Mouse (Mus musculus) kidney, embryonic 16.5 days (tissue): ENCODE results near the gene Irak1. TPM values are rescaled to one million over a fixed set of nuclear protein-coding genes. Genes with fewer than 3 reads are reported as not detected.
A peak's percentile ranks its signal among the peaks of the same experiment; 100 is the strongest.

ENCODE experiments used
- ATAC-seq: fragments of 200-750 bp; cut with Nextera tagmentation; 2 replicates; pipeline ENCODE4 v1.8.0; 2017; ENCODE audit warnings: moderate TSS enrichment; ENCODE audit not compliant: low FRiP score, low TSS enrichment
- H3K27ac ChIP-seq: fragments of 300-500 bp; sonication (generic); 2 replicates; pipeline ENCODE4 v1.5.1; 2014; ENCODE audit warnings: low read length
- H3K27me3 ChIP-seq: fragments of 300-500 bp; sonication (generic); 2 replicates; pipeline ENCODE4 v1.6.1; 2014; ENCODE audit warnings: low read length, control low read depth, mixed read lengths; ENCODE audit not compliant: insufficient read depth
- H3K36me3 ChIP-seq: fragments of 300-500 bp; sonication (generic); 2 replicates; pipeline ENCODE4 v1.6.1; 2014; ENCODE audit warnings: low read length, control low read depth, mixed read lengths; ENCODE audit not compliant: insufficient read depth
- H3K4me1 ChIP-seq: fragments of 300-500 bp; sonication (generic); 2 replicates; pipeline ENCODE4 v1.6.1; 2014; ENCODE audit warnings: low read length, control low read depth, mixed read lengths; ENCODE audit not compliant: insufficient read depth
- H3K4me2 ChIP-seq: fragments of 300-500 bp; sonication (generic); replicated peaks from 2 replicates; pipeline ENCODE4 v1.6.1; 2014; ENCODE audit warnings: low read depth, low read length
- H3K4me3 ChIP-seq: fragments of 300-500 bp; sonication (generic); 2 replicates; pipeline ENCODE4 v1.5.1; 2014; ENCODE audit warnings: mild to moderate bottlenecking, low read length
- H3K9ac ChIP-seq: fragments of 300-500 bp; sonication (generic); replicated peaks from 2 replicates; pipeline ENCODE4 v1.6.1; 2014; ENCODE audit warnings: low read length
- H3K9me3 ChIP-seq: fragments of 300-500 bp; sonication (generic); 2 replicates; pipeline ENCODE4 v1.6.1; 2016; ENCODE audit warnings: low read length, control low read depth
- WGBS: fragments of 180-500 bp; shearing (Covaris S2); extraction: QIAGEN DNeasy Blood & Tissue Kit; methylation state at CpG from one replicate; pipeline ENCODE4 v1.1.7; 2014; 5-methylcytosine and 5-hydroxymethylcytosine counted together
- microRNA counts: library from miRNA; unstranded; fragments of <30 nt; microRNA quantifications from one replicate; lab custom pipeline; 2016
- microRNA-seq: library from miRNA; unstranded; fragments of <30 nt; microRNA quantifications from one replicate; pipeline ENCODE4, GENCODE M21; 2016
- polyA plus RNA-seq: library from polyadenylated mRNA; unstranded; fragments of >200 nt; fragmentation: Nextera tagmentation; extraction: Ambion mirVana; gene quantifications from 2 replicates; pipeline ENCODE4 v1.2.1, GENCODE M21; 2015

The Irak1 gene
- polyA plus RNA-seq, 1 experiment from 2014 or later = 76.0 TPM

DNA sequence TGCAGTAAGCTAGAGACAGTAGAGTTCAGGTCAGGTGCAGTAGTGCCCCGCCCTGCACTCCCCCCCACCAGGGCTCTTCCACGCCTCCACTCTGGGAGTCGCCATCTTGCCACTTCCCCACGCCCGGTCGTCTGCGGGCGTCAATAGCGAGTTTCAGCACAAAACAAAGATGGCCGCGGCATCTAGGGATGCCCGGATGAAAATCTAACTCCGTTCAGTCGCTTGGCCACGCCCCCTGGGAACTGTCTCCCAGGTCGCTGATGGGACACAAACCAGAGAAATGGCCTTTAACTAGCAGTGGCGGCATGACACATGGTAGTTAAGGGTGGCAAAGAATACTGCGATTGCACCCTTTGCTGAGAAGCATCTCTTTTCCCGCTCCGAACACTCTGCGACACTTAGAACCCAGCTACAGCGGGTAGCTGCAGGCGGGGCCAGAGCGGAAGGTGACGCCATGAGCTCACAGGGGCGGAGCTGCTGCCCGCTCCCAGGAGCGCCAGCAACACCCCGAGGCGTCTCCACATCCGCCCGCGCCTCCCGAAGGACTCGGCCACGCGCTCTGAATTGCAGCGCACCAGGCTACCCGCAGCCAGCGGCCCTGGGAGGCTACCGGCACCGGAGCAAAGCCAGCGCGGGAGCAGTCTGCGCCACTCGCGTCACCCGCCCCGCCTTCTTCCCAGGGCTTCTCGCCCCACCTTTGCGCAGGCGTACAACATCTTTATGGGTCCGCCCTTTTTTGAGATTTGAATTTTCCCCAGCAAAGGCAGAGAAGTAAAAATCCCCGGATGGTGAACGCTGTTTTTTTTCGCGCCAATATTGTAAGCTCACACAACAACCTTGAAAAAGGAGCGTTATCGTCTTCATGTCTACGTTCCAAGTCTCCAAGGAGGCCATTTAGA is 56.3 kb downstream of the Irak1 start:
- H3K27ac ChIP-seq = peak overlapping the region; percentile 100
- H3K4me3 ChIP-seq = peak overlapping the region; percentile 82
- no peaks in the 10 kb centered on the region for H3K36me3 ChIP-seq
- no peaks in the 10 kb centered on the region; the same call in 1 of the 2 replicates for H3K27me3 ChIP-seq
- H3K4me2 ChIP-seq = peak overlapping the region; percentile 50
- no peaks in the 10 kb centered on the region for H3K9me3 ChIP-seq
- peaks cover 13% of the 10 kb centered on the region for H3K4me1 ChIP-seq
- WGBS = 19% methylated on average over 60 of the region's 60 CpGs
- peak overlapping the region; percentile 89 for H3K9ac ChIP-seq
- peak; percentile 89 for ATAC-seq

DNA sequence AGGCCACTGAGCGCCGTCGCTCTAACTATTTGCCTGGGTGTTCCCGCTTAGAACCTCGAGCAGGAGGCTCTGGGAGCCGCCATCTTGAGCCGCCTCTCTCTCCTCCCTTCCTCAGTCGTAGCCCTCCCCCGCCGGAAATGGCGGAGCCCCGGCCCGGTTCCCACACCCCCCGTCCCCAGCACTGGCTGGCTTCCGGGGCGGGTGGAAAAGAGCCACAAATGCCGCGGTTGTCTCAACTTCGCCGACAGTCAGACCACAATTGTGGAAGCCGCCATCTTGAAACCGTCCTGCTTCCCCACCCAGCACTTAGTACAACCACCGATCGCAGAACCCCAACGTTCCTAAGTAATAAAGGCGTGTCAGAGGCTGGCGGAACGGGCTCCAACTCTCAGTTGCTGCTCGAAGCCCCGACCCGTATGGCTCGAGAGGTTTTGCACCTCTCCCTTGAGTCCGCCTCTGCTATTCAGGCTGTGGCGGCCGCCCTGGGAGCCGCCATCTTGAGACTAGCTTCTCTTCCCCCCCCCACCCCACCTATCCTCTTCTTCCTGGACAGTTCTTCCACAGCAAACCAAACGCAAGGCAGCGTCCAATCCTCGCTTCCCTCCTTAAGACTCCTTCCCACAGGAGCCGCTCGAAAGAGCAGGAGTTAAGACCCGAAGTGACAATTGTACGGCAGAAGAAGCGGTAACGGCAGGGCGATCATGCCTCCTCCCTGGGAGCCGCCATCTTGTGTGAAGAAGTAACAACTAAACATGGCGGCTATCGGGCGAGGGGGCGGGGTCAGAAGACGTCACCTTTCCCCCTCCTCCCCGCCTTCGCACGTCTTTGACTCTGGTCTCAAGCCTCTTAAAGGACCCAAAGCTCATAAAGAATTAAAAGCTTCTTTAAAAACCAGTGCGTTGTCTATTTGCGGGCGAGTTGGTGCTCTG is 57.2 kb downstream of the Irak1 start, which contains the start of gene Hcfc1:
Gene Hcfc1 (minus strand): TSS at position 110 of the 929 bp plus-strand sequence.
- H3K4me2 ChIP-seq = peak within 1 kb of the TSS; percentile 59
- H3K9ac ChIP-seq = peak within 1 kb of the TSS; percentile 89
- peak within 1 kb of the TSS; percentile 82 for H3K4me3 ChIP-seq
- peak within 1 kb of the TSS; percentile 100 for H3K27ac ChIP-seq
- no peaks in the 10 kb centered on the region for H3K9me3 ChIP-seq
- H3K36me3 ChIP-seq = no peaks in the 10 kb centered on the region
- no peaks in the 10 kb centered on the region; the same call in 1 of the 2 replicates for H3K27me3 ChIP-seq
- ATAC-seq = peak; percentile 83
- WGBS = 23% methylated on average over 58 of the region's 58 CpGs
- peaks cover 13% of the 10 kb centered on the region for H3K4me1 ChIP-seq

DNA sequence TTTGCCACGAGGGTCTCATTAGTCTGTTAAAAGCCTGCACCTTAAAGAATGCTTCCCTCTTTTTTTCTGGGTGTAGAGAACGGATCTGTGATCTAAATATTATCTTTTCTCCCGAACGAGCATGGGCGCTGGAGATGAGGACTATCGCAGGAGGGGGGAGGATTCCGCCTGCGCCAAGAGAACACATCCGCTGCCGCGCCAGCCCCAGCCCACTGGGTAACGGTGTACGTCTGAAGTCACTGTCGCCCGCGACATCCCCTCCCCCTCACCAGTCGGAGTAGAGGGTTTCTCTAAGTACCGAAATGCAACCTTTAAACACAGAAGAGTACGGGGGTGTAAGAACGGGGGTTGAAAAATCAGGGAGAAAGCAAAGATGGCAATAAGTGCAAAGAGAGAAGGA is 58.4 kb downstream of the Irak1 start:
- Histone ChIP-seq H3K4me2 (peak overlapping the region; percentile 59), H3K9ac (peak overlapping the region; percentile 89)

DNA sequence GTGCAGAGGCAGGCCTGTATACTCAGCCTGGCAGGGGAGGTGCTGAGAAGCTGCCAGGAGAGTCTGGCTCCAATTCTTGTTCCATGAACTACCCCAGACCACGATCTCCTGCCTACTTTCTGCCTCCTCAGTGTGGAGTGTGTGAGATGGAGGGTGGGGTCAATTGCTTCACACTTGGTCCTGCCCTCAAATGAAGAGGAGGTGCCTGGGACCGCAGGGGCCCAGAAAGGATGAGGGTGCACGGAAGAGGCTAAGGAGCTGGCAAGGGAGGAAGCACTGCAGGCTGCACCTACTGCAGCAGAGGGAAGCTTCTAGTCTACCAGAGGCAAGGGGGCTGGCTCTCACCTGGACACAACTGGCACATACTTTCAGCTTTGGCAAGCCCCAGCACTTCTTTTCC is 59.4 kb downstream of the Irak1 start:
- no peaks in the 10 kb centered on the region for H3K9me3 ChIP-seq
- H3K27me3 ChIP-seq = no peaks in the 10 kb centered on the region; the same call in 1 of the 2 replicates
- H3K36me3 ChIP-seq = peaks cover 2% of the 10 kb centered on the region; the same call in 1 of the 2 replicates
- no peak overlapping the region for H3K27ac ChIP-seq
- WGBS = 44% methylated on average over 3 of the region's 3 CpGs
- H3K4me1 ChIP-seq = peaks cover 13% of the 10 kb centered on the region
- ATAC-seq = no peak
- peak overlapping the region; percentile 59 for H3K4me2 ChIP-seq
- H3K9ac ChIP-seq = peak overlapping the region; percentile 89
- H3K4me3 ChIP-seq = peak overlapping the region; percentile 82

More for the DNA sequence above, 58.4 kb downstream of the Irak1 start:
- Histone ChIP-seq H3K4me3 (peak overlapping the region; percentile 82), H3K27me3 (no peaks in the 10 kb centered on the region; the same call in 1 of the 2 replicates), H3K4me1 (peaks cover 13% of the 10 kb centered on the region), H3K27ac (peak overlapping the region; percentile 100), H3K9me3 (no peaks in the 10 kb centered on the region), H3K36me3 (no peaks in the 10 kb centered on the region)
- WGBS = 27% methylated on average over 20 of the region's 20 CpGs
- no peak for ATAC-seq

MicroRNAs encoded within 50 kb of the gene (microRNA counts, 519-probe panel; counts per million panel counts)
- microRNA mmu-miR-718 (lab: Ali Mortazavi, UCI) = 104 counts per million, percentile 35 among the panel's probes with 10 or more counts

Small RNA genes within 50 kb of the gene (microRNA-seq; reads per million reads assigned to microRNA genes)
- gene Mir5132 = 1.4 reads per million
- gene Mir718 = not detected

Other genes with a start within 250 kb of the Irak1 start
- gene Srpk3, start 249.5 kb downstream of the Irak1 start, polyA plus RNA-seq = 4.7 and 4.8 TPM in 2 replicates
- 270 and 296 TPM in 2 replicates for gene Idh3g, start 237.0 kb downstream of the Irak1 start, polyA plus RNA-seq
- gene Ssr4, start 236.9 kb downstream of the Irak1 start, polyA plus RNA-seq = 182 and 199 TPM in 2 replicates
- gene Pdzd4, start 198.9 kb downstream of the Irak1 start, polyA plus RNA-seq = 0.59 and 0.84 TPM in 2 replicates
- gene Avpr2, start 131.8 kb downstream of the Irak1 start, polyA plus RNA-seq = 7.1 and 7.7 TPM in 2 replicates
- gene L1cam, start 127.8 kb downstream of the Irak1 start, polyA plus RNA-seq = 7.9 and 10.3 TPM in 2 replicates
- gene Arhgap4, start 102.0 kb downstream of the Irak1 start, polyA plus RNA-seq = 4.3 and 4.8 TPM in 2 replicates
- 147 and 159 TPM in 2 replicates for gene Naa10, start 102.0 kb downstream of the Irak1 start, polyA plus RNA-seq
- gene Renbp, start 93.1 kb downstream of the Irak1 start, polyA plus RNA-seq = 65.1 and 66.2 TPM in 2 replicates
- 54.7 and 61.1 TPM in 2 replicates for gene Hcfc1, start 57.6 kb downstream of the Irak1 start, polyA plus RNA-seq
- gene Opn1mw, start 103.5 kb upstream of the Irak1 start, polyA plus RNA-seq = not detected in 2 replicates
- gene Mecp2, start 111.4 kb upstream of the Irak1 start, polyA plus RNA-seq = 10.0 and 10.3 TPM in 2 replicates
- not detected in 2 replicates for gene Tex28, start 143.9 kb upstream of the Irak1 start, polyA plus RNA-seq
- 0.06 and 0.23 TPM in 2 replicates for gene Tktl1, start 153.3 kb upstream of the Irak1 start, polyA plus RNA-seq
- 331 and 364 TPM in 2 replicates for gene Flna, start 225.9 kb upstream of the Irak1 start, polyA plus RNA-seq
- gene Emd, start 230.8 kb upstream of the Irak1 start, polyA plus RNA-seq = 25.6 and 26.5 TPM in 2 replicates
- 610 and 782 TPM in 2 replicates for gene Rpl10, start 246.9 kb upstream of the Irak1 start, polyA plus RNA-seq